Mouse (Mus musculus) MEL (cell line): ENCODE data around the gene Pitx1.

ENCODE experiments used
- MXI1 ChIP-seq: IDR thresholded peaks from 2 replicates; pipeline ENCODE4 v1.6.1; 2011; ENCODE audit warnings: mild to moderate bottlenecking, low read depth, low read length, improper control_type of control experiment
- TAL1 ChIP-seq: IDR thresholded peaks from 2 replicates; pipeline ENCODE4 v1.6.1; 2012; ENCODE audit warnings: mild to moderate bottlenecking, inconsistent platforms, low read length, moderate library complexity, mixed read lengths

GRCm38 (mm10) chr13:55825245-55825681 lies 10.7 kb downstream of the Pitx1 start:
- no peak for TF ChIP-seq MXI1
- no peak for TF ChIP-seq TAL1
